Mouse (Mus musculus): Measurements from ENCODE around the gene Cd274.
A peak's percentile ranks its signal among the peaks of the same experiment; 100 is the strongest.

Gene Cd274

DNA sequence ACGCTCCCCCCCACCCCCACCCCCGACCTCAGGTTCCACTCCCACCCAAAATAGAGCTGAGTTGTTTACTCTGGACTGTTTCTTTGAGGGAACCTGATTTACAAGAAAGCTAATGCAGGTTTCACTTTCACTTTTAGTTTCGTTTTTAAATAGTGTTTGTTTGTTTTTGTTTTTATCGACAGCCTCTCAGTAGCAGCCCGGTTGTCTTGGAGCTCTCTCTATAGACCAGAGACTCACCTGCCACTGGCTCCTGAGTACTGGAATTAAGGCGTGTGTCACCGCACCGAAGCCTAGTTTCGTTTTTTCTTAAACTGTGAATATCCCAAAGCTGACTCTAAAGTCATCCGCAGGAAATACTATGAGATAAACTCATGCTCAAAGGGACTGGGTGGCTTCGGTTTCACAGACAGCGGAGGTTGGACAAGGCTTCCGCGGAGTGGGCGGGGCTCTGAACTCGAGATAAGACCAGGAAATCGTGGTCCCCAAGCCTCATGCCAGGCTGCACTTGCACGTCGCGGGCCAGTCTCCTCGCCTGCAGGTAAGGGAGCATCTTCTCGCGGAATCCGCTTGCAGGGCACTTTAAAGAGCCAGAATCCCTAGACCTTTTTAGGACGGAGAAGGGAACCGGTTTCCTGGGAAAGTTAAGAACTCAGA, at the start of gene Cd274, which contains the start of gene Plgrkt:
Gene Cd274, plus strand, starts transcription at position 487 of the 654 bp plus-strand sequence.
Gene Plgrkt, minus strand, starts transcription at position 422 of the 654 bp plus-strand sequence.
- DNase-seq, result peak; percentile 90

DNA sequence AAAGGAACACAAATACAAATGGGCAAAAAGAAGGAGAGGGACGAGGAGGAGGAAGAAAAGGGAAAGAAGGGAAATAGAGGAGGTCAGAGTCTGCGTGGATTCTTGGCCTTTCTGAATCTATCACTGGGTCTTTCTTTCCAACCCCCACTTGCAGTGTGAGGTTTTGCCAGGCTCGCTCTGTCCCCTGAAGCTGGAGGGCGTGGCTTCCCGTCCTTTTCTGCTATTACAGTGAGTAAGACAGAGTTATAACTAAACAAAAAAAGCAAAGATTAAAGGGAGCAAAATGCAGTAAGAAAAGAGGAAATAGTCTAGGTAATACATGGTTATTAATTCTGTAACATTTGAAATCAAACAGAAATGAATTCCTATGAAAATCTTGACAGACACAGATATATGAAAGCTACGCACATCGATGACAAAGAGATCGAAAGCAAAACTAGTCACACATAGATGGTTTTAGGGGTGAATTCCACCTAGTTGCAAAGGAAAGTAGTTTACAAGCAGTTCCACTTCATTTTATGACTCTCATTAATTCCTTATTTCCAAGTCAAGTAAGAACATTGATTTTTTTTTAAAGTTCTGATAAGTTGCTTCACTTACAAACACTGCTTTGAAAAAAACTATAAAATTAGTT, 43.7 kb upstream of the Cd274 start:
- peak; percentile 23 for DNase-seq

DNA sequence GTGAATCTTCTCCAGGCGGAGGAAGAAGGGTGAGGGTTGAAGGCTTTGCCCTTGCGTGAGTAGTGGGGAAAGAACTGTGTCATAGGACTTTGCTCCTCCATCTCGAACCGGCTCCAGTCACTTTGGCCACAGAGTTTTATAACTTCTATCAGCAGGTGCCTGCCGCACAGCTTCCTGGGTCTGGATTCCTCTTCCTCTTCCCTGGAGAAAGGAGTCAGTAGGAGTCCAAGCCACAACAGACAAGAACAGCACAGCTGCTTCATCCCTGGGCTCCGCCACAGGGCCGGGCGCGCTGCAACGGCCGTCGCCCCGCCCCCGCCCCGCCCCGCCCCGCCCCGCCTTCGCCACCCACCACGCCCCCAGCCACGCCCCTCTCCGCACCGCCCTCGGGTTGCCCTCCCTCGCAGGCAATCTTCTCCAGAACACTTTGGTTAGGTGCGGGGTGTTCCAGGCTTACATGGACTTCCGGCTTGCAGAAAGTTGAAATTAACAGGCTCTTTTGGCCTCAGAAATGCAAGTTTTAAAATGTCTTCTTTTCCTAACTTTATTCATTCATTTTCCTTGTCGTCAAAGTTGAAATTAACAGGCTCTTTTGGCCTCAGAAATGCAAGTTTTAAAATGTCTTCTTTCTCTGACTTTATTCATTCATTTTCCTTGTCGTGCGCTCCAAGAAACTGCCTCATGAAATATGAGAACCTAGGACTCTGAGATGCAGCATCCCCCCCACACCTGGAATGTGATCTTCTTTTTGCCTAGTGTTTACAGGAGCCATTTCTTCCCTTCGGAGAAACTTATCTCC, 42.0 kb upstream of the Cd274 start, which contains the start of gene Insl6:
Gene Insl6, minus strand, starts transcription at position 304 of the 799 bp plus-strand sequence.
- DNase-seq, result peak; percentile 79

DNA sequence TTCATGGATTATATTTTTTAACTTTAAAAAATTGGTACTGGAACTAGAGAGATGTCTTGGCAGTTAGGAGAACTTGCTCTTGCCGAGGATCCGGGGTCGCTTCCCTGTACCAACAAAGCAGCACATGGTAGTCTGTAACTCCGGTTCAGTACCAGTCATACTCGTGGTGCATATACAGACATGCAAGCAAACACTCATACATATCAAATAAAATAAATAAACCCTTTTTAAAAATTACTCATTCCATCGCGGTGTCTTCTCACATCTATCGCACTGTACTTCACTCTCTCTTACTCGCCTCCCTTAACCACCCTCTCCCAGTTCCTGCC, 41.4 kb upstream of the Cd274 start:
- DNase-seq, result no peak

DNA sequence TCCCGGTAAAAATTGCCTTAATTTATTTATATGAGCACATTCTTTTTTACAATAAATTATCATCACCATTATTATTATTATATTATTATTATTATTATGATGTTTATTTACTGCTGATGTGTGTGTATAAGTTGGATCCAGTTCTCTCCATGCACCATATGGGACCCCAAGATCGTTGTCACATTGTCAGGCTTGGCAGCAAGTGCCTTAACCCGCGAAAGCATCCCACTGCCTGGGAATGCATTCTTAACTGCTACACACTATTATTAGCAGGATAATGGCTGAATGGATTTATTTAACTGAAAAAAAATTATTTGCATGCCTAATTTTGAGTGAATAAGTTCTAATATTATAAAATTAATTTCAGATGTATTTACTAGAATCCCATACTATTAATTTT, 40.9 kb upstream of the Cd274 start:
- no peak for DNase-seq

DNA sequence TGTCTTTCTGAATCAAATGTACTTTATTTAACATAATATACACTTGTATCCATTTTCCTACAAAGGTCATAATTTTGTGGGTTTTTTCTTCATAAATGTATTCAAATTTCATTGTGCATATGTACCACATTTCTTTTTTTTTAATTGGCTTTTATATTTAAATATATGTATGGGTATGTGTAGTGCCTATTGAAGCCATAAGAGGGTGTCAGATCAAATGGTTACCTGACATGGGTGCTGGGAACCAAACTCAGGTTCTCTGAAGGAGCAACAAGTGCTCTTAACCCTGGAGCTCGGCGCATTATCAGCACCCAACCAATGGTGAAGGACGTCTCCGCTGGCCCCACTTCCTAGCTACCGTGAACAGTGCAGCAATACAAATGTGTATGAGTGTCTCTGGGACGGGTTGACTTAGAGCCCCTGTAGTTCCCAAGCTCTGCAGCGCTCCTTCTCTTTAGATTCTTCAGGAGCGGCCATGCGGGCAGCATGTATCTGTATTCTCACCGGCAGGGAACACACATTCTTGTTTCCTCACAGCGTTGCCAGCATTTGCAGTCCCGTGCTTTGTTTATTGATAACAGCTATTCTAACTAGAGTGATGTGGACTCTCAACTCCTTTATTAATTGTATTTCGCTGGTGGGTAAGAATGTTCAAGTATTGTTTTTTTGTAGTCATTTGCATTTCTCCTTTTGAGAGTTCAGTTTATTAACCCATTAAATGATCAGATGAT, 40.3 kb upstream of the Cd274 start:
- DNase-seq, result no peak

DNA sequence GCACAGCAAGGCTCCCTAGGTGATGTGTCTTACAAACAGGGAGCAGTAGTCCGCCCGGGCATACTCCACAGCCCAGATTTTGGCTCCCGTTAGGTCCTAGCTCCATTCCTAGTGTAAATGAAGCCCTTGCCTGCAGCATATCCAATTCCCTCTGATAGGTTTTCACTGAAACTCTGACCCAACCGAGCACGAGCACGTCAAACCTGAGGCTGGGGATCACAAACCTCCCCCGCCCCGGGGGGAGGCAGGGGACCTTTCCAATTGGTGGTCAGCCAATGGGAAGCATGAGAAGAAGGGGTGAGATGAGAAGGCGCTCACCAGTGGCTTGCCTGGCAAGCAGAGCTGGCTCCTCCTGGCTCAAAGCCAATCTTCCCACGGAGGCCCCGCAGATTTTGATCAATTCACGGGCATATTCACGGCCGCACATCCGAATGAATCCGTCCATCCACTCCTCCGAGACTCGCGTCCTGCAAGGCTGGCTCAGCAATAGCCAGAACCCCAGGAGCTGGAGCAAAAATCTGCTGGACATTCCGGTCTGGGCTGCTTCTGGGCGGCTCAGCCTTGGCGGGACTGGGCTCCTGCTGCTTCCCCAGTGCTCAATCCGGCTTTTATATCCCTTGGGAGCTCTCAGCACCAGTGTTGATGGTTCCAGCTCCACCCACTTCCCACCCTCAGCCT, 33.0 kb upstream of the Cd274 start, which contains the start of gene Rln1:
Gene Rln1, minus strand, starts transcription at position 603 of the 678 bp plus-strand sequence.
- DNase-seq, result no peak

DNA sequence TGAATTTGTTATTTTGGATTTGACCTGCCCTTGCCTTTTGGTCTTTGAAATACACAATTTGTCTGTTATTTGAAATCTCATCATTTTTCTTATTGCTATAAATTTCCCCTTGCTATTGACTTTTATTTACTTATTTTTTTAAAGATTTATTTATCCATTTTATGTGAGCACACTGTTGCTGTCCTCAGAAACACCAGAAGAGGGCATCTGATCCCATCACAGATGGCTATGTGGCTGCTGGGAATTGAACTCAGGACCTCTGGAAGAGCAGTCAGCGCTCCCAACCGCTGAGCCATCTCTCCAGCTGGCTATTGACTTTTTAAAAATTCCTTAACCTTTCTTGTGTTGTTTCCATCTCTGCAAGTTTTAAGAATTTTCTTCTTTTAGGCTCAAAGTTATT, 30.6 kb upstream of the Cd274 start:
- no peak for DNase-seq

DNA sequence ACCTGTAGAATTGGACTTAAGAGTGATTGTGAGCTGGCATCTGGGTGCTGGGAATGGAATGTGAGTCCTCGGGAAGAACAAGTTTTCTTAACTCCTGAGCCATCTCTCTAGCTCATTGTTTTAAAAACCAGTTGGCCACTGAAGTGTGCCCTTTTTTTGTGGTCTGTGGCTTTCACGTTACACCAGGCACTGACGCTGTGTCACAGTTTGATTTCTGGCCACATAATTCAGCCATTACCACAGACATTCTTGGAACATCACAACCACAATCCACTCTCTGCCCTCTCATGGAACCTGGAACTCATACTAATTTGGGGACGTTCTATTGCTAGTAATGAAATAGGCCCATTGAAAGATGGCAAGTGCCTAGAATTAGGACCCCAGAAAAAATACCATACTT, 26.2 kb upstream of the Cd274 start:
- no peak for DNase-seq

DNA sequence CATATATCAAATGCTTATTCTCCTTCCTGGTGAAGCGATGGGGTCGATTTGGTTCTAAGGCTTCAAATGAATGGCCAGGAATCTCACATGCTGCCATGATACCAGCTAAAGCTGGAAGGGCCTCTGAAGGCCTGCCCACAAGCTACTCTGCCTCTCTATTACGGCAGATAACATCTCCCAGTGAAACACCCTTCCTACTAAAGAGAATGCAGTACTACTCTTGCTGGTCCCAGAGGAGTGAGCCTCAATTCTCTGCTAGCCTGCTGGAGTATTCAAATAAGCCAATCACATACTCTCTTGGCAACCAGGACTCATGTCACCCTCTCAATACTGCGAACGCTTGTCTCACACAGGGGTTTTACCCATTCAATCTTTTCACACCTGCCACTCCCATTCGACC, 25.0 kb upstream of the Cd274 start:
- DNase-seq, result no peak

DNA sequence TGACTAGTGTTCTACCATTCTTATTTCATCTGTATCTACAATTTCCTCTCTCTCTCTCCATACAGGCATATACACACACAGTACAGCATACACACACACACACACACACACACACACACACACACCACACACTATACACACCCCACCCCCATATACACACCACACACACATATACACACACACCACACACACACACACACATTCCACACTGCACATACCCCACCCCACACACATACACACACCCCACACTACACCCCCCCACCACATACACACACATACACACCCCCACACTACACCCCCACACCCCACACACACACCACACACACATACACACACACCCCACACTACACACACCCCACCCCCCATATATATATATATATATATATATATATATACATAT, 22.4 kb upstream of the Cd274 start:
- no peak for DNase-seq

DNA sequence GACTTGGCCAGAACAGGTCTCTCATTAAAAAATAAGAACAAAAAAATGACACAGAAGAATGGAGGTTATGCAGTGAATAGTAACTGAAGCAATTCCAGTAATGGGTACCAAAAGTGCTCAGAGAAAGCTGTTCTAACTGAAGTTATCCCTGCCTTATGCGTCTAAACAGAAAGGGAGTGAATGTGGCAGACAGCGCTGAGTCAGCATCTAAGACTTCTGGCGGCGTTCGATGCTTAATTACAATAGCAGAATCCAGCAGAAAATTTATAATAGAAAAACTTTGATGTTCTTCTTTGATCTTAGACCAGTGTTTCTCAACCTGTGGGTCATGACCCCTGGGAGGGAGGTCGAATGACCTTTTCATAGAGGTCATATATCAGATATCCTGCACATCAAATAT, 21.6 kb upstream of the Cd274 start:
- no peak for DNase-seq

DNA sequence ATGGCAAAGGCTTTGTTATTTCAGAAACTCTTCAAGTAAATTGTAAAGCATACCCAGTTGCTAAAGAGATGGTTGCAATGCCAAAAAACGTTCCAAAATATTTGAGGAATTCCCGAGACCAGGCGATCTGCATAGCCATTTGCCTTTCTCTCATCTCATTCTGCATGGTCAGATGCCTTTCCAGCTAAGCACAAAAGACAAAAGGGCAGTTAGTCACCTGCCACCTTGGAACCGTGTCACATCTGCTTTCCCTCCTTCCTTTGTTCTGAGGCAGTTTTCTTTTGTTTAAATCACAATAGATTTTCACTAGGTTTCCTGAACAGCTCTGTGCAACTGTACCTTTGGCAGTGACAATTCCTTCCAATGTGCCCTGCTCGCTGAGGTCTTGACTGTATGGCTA, 16.3 kb upstream of the Cd274 start:
- no peak for DNase-seq

DNA sequence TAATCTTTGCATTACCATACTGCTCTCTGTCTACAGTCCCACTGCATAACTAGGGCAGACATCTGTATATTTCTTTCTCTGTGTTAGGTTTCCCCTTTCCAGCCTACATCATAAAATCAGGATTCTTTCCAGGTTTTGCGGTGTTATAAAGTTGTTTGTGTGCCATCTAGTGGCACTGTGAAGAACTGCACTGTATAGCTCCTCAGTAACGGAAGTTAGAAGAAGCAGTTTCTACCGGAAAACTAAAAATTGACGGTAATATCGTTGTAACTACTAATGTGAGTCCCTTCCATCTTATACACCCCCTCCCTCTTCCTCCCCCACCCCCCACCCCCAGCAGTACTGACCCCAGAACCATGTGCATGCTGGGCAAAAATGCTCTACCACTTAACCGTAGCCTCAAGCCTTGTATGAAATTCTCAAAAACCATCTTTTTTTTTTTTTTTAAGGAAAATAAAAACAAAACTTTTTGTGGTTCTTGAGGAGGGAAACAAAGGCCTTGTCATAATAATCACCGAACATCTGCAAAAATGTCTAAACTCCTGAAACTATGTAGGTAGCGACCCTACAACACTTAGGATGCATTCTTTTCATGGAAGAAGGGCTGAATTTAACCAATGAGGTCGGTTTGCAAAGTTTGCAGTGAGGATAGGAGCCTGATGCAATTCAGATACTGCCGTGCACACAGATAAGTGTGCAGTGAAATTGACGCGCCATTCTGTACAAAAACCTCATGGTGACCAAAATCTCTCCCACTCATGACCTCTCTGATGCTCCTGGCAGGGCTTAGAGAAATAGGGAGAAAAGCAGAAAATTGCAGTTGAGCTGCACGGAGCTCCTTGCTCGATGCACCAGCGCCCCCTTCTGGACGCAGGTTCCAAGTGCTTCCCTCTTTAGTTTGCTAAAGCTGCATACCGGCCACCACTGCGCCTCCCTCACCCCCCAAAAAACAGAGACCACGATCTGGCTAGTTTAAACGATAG, 12.1 kb upstream of the Cd274 start:
- peak; percentile 91 for DNase-seq

DNA sequence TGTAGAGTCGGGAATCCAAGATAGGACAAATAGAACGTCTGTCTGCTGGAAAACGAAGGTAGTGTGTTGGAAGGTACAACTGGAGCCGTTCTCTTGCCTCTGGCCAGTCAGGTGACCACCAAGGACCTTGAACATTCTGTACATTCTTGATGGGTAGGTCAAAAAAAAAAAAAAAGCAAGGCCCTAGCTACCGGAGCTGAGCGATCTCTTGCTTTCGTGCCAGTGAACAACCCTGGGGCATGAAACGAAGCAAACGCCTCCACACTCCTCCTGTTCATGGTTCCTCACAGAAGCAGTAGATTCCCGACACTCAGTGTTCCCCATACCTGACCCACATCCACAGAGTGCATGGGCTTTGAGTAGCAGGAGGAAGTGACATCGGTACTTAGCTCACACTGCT, 11.0 kb upstream of the Cd274 start:
- no peak for DNase-seq

DNA sequence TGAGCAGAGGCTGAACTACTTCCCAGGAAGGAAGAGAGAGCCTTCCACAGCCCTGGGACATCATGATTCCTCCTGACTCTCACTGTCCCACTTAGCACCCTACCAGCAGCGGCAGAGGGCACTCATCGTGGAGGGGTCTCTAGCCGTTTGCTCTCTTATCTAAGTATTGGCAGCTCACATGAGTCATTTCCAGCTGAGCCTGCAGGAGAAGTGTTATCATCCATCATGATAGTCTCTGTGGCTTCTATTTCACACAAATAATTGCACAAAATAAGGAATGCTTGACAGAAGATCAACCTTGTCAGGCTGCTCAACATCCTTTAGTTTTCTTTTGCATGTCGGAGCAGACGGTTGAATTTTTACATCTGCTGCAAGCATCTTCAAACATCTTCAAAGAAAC, 7.0 kb upstream of the Cd274 start:
- DNase-seq, result no peak

DNA sequence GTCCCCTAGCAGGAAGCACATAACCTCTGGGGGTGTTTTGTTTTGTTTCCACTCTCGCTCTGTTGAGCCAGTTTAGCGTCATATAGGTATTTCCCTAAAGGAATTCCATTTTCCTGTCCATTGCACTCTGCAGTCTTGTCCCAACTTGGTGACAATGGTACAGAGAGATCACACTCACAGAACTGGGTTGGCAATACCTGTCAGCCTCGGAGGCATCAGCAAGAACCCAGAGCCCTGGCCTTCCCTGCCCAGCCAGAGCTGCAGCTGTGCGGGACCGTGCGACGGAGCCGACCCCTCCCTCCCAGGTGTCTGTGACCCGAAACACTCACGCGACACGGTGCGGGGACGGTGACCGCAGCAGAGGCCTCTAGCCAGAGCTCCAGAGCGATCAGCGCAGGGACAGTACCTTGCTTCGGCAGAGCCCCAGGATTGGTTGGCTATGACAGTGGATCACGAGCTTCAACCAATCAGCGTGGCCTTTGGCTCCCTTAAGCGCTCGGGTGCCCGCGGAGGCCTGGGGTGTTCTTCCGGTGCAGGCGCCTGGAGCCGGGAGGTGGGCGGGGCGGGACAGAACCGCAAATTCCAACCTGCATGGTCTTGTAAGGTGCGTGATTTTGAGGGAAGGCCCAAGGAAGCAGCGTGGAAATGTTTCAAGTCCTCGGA, 5.7 kb upstream of the Cd274 start:
- peak; percentile 88 for DNase-seq

DNA sequence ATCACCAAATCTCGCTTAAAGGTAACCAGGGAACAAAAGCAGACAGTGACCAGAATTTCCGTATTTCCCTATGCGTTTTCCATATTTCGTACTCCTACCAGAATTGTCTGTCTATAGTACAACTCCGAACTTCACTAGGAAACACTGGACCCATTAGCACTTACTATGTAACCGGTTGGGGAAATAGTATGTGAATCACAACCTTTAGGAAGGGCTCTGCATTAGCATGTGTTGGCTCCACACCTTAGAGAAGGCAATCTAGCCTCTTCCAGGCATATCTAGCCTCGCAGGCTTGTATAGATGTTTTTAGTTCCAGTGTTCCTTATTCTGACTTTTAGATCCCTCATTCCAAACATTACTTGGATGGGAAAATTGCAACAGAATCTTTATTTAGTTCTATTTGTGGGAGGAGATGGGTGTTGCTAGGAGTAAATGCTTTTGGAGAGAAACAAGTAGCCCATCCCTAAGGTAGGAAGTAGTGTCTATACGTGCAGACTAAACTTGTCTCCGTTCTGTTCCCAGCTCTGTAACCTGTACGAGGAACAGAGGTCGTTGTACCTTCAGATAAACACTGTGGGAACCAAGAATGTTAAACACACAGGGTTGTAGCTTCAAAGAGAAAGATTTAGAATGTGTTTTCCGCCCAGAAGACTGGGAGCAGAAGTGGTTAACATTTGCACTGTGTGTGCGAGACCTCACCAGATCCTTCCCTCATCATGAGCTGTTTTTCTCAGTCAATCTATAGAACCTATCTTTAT, 4.9 kb upstream of the Cd274 start:
- DNase-seq, result no peak

DNA sequence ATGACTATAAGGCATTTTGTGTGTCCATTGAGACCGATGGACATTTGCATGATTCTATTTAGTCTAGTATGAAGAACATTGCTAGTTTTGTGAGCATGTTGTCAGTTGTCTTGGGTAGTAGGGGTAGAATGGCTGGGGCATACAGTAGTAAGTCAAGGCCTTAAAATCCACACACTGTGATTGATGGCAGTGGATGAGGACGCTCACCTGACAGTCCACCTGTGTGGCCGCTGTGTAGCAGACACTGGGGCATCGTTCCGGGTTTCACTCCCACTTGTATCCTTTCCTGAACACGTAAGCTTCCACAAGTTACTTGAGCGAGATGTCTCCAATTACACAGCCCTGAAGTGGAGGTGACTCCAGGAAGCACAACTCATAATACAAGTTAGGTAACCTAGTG, 3.7 kb upstream of the Cd274 start:
- DNase-seq, result no peak

DNA sequence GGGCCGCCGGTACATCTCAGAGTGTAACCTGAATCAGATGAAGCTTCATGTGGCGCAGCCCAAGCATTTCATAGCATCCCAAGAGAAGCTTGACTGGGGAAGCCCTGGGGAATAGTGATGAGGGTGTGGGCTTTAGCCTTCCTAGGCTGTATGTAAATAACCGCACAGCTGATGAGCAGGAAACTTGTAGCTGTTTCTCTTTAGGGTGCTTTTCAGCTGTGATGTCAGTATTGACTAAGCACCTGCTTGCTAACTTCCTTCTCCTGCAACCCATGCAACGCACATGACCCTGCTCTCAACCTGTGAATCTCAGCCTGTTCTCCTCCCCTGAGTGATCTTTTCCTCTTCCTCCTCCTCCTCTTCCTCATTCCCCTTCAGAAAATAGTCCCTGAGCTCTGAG, 3.2 kb upstream of the Cd274 start:
- DNase-seq, result no peak
